Mouse (Mus musculus) spleen, postnatal 0 days (tissue): ENCODE results near the gene C3. TPM values are rescaled to one million over a fixed set of nuclear protein-coding genes. Genes with fewer than 3 reads are reported as not detected.

Experiments
- polyA plus RNA-seq: library from polyadenylated mRNA; unstranded; fragments of >200 nt; fragmentation: Nextera tagmentation; extraction: Ambion mirVana; gene quantifications from 2 replicates; pipeline ENCODE4 v1.2.1, GENCODE M21; 2015

Gene C3
- 29.6 and 30.5 TPM in 2 replicates for polyA plus RNA-seq

DNA sequence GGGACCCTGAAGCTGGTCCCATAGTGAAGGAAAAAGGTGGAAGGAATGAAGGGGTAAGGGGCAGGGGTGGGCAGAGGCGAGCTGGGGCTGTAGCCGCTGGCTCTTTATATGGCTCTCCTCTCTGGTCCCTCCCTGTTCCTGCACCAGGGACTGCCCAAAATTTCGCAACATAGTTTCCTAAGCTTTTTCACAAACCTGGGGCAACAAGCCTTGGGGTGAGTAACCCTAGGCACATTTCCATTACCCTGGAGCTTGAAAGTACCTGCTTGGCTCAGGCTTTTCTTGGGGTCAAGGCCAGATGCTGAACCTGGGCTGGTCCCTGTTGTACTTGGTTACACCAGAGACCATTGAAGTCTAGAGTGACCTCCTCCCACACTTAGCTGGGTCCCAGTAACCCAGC lies at the start of gene C3:
C3 (minus strand) TSS at position 123 of the 400 bp plus-strand sequence.

DNA sequence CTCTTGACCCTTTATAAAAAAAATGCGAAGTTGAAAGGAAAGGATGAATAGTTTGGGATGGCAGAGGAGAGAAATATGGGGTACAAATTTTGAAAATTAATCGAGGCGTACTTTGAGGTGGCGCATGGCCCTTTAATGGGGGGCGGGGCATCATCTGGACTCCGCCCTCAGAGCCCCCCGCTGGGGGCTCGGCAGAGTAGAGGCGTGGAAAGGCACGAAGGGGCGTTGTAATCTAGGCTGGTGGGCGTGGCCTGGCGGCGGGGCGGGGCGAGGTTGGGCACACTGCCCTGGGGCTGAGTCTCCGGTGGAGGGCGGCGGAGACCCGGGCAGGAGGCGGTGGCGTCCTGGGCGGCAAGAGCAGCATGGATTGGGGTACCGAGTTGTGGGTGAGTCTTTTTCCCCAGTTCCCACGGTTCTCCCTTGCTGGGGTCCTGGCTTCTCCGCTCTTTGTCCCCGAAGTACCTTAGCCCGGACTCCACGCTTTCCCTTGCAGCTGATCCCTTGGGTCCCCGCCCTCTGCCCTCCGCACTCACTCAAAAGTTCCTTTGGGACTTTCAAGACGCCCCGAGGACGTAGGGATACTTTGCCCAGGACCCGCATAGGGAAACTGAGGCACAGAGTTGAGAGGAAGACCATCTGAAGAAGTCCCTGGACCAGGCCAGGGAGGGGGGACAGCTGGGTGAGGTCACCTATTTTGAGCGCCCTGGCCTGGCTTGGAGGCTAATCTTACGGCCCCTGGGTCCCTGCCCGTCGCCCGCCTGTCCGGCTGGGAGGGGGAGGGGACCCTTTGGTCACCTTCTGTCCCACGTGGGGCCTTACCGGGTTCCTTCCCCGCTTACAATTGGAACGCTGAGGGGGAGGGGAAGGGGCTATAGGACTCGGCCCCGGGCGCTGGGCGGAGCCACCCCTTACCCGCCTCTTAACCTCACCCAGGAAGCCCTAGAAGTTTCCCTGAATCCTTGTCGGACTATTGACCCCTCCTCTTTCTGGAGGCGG lies 21.5 kb upstream of the C3 start, which contains the start of gene Trip10:
Trip10 (plus strand) TSS at position 270 of the 996 bp plus-strand sequence.

DNA sequence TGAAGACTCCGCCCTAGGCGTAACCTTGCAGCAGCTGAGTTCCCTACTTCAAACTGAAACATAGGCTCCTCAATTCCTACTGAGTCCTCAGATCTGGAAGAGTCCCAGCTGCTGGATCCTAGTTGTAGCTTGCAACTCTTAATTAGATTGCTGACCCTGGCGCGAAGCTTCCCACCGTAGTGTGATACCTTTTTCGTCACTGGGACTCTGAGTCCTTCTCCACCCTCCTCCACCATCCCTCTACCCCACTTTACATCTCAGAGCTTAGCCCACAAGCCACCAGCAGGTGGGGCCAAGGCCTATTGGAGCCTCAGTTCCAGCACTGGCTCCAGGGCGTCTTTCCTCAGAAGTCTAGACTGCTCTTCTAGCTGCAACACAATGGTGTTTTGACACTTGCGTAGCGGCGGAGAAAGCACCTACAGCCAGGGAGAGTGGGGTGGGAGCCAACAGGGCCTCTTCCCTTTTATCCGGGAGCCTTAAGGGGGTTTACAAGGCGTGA lies 20.3 kb upstream of the C3 start, which contains the start of gene Gpr108:
Gpr108 (minus strand) TSS at position 246 of the 499 bp plus-strand sequence.

DNA sequence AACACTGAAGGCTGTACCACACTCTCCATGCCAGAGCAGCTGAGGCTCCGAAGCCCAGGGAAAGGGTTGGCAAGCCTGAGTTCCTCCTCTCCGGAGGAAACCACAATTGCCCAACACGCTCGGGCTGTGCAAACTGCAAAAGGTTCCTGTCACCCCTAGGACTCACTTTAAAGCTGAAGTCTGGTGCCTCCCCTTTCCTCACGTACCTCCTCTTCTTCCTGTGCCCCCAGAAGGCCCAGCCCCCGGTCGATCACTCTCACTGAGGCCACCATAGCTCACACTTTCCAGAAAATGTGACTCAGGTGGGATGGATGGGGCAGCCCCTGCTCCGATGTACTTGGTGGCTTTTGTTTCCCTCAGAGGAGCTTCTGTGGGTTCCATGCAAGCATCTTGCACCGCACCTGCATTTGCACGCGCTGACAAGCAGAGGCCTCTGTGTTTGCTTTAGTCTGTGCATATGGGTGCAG lies 33.9 kb downstream of the C3 start, which contains the start of gene Tnfsf14:
Tnfsf14 (minus strand) TSS at position 137 of the 467 bp plus-strand sequence.

Other genes starting within 250 kb of the C3 start
- not detected in 2 replicates for gene Acer1, start 246.0 kb downstream of the C3 start, polyA plus RNA-seq
- 88.8 and 89.3 TPM in 2 replicates for gene Clpp, start 237.8 kb downstream of the C3 start, polyA plus RNA-seq
- gene Alkbh7, start 230.8 kb downstream of the C3 start, polyA plus RNA-seq = 20.8 and 25.9 TPM in 2 replicates
- gene Pspn, start 228.1 kb downstream of the C3 start, polyA plus RNA-seq = not detected in 2 replicates
- gene Gtf2f1, start 216.8 kb downstream of the C3 start, polyA plus RNA-seq = 70.2 and 72.7 TPM in 2 replicates
- 0.40 and 0.46 TPM in 2 replicates for gene Gm17949, start 216.7 kb downstream of the C3 start, polyA plus RNA-seq
- gene Khsrp, start 196.6 kb downstream of the C3 start, polyA plus RNA-seq = 42.5 and 45.4 TPM in 2 replicates
- not detected in 2 replicates for gene Slc25a41, start 186.5 kb downstream of the C3 start, polyA plus RNA-seq
- 0.24 and 0.52 TPM in 2 replicates for gene Crb3, start 169.0 kb downstream of the C3 start, polyA plus RNA-seq
- gene Slc25a23, start 168.3 kb downstream of the C3 start, polyA plus RNA-seq = 1.1 TPM in 2 replicates
- gene Dennd1c, start 149.6 kb downstream of the C3 start, polyA plus RNA-seq = 15.9 and 16.7 TPM in 2 replicates
- 0.77 and 0.89 TPM in 2 replicates for gene Tubb4a, start 140.4 kb downstream of the C3 start, polyA plus RNA-seq
- 1.6 and 1.8 TPM in 2 replicates for gene Tnfsf9, start 122.8 kb downstream of the C3 start, polyA plus RNA-seq
- not detected in 2 replicates for gene Cd70, start 78.4 kb downstream of the C3 start, polyA plus RNA-seq
- 3.9 and 4.3 TPM in 2 replicates for gene Tnfsf14, start 34.0 kb downstream of the C3 start, polyA plus RNA-seq
- 20.4 and 24.2 TPM in 2 replicates for gene Gpr108, start 20.3 kb upstream of the C3 start, polyA plus RNA-seq
- 10.1 and 12.3 TPM in 2 replicates for gene Trip10, start 21.3 kb upstream of the C3 start, polyA plus RNA-seq
- gene Vav1, start 51.0 kb upstream of the C3 start, polyA plus RNA-seq = 17.0 and 24.6 TPM in 2 replicates
- 9.6 and 15.4 TPM in 2 replicates for gene Adgre1, start 130.6 kb upstream of the C3 start, polyA plus RNA-seq